Mouse (Mus musculus): ENCODE data around the gene Hp1bp3. TPM values are rescaled to one million over a fixed set of nuclear protein-coding genes. Genes with fewer than 3 reads are reported as not detected.

The Hp1bp3 gene
- polyA plus RNA-seq, 1 experiment: 54.7 TPM

- TF ChIP-seq POLR2AphosphoS2 (IDR thresholded peaks at IDR 0.05; ENCODE audit: insufficient read length, low read depth): peak; percentile 29
- TF ChIP-seq USF1 (IDR thresholded peaks at IDR 0.05; ENCODE audit: low read depth): no peak
- H3K79me2 ChIP-seq (ENCODE audit: control insufficient read depth, insufficient read depth): peaks cover 58% of the 10 kb centered on the region
- no peak overlapping the region for H3K4me2 ChIP-seq (ENCODE audit: low read depth)
- H3K27me3 ChIP-seq (ENCODE audit: control insufficient read depth, insufficient read depth, insufficient read length): no peaks in the 10 kb centered on the region
- no peak overlapping the region for H3ac ChIP-seq (ENCODE audit: control insufficient read depth, insufficient read length)
- no peak overlapping the region for H3K4me3 ChIP-seq
- H3K36me3 ChIP-seq (ENCODE audit: control insufficient read depth, insufficient read depth): peaks cover 15% of the 10 kb centered on the region
Measured at GRCm38 (mm10) chr4:138219331-138219730, 3.2 kb downstream of the Hp1bp3 start.

GRCm38 (mm10) chr4:138220761-138221160 lies 4.7 kb downstream of the Hp1bp3 start:
- no peak overlapping the region for H3K4me3 ChIP-seq
- peaks cover 58% of the 10 kb centered on the region for H3K79me2 ChIP-seq (ENCODE audit: control insufficient read depth, insufficient read depth)
- TF ChIP-seq MYOG (IDR thresholded peaks at IDR 0.05; ENCODE audit: control insufficient read depth in 1 of 3, insufficient read depth in 1 of 3, insufficient read length in 2 of 3, low read depth in 2 of 3): no peak
- TF ChIP-seq TCF3 (IDR thresholded peaks at IDR 0.05; ENCODE audit: insufficient read length, low read depth): no peak
- no peak for TF ChIP-seq POLR2AphosphoS2 (IDR thresholded peaks at IDR 0.05; ENCODE audit: insufficient read length, low read depth)
- no peak for TF ChIP-seq CEBPB (IDR thresholded peaks at IDR 0.05; ENCODE audit: insufficient read depth, poor library complexity, severe bottlenecking)
- TF ChIP-seq MAX (IDR thresholded peaks at IDR 0.05; ENCODE audit: low read depth): no peak
- no peak for TF ChIP-seq USF1 (IDR thresholded peaks at IDR 0.05; ENCODE audit: low read depth)
- no peak for TF ChIP-seq E2F4 (IDR thresholded peaks at IDR 0.05; ENCODE audit: insufficient read depth)
- no peak for TF ChIP-seq TCF12 (IDR thresholded peaks at IDR 0.05; ENCODE audit: insufficient read depth, poor library complexity, severe bottlenecking)
- TF ChIP-seq REST (IDR thresholded peaks at IDR 0.05; ENCODE audit: insufficient read depth, insufficient read length): no peak
- no peak for TF ChIP-seq SRF (IDR thresholded peaks at IDR 0.05; ENCODE audit: control insufficient read depth, insufficient read length, low read depth)
- TF ChIP-seq POLR2A (IDR thresholded peaks at IDR 0.05; ENCODE audit: insufficient read length, low read depth): no peak
- H3ac ChIP-seq (ENCODE audit: control insufficient read depth, insufficient read length): no peak overlapping the region
- H3K4me2 ChIP-seq (ENCODE audit: low read depth): no peak overlapping the region
- H3K36me3 ChIP-seq (ENCODE audit: control insufficient read depth, insufficient read depth): peaks cover 21% of the 10 kb centered on the region
- no peaks in the 10 kb centered on the region for H3K27me3 ChIP-seq (ENCODE audit: control insufficient read depth, insufficient read depth, insufficient read length)

GRCm38 (mm10) chr4:138221406-138221805 lies 5.3 kb downstream of the Hp1bp3 start:
- H3K79me2 ChIP-seq (ENCODE audit: control insufficient read depth, insufficient read depth): peaks cover 58% of the 10 kb centered on the region
- no peak overlapping the region for H3K4me2 ChIP-seq (ENCODE audit: low read depth)
- H3ac ChIP-seq (ENCODE audit: control insufficient read depth, insufficient read length): no peak overlapping the region
- H3K4me3 ChIP-seq: no peak overlapping the region
- TF ChIP-seq POLR2A (IDR thresholded peaks at IDR 0.05; ENCODE audit: insufficient read length, low read depth): no peak
- TF ChIP-seq MAX (IDR thresholded peaks at IDR 0.05; ENCODE audit: low read depth): no peak
- no peak for TF ChIP-seq MYOD1 (IDR thresholded peaks at IDR 0.05; ENCODE audit: control insufficient read depth in 1 of 3, insufficient read length in 2 of 3, low read depth in 2 of 3)
- TF ChIP-seq SRF (IDR thresholded peaks at IDR 0.05; ENCODE audit: control insufficient read depth, insufficient read length, low read depth): no peak
- no peak for TF ChIP-seq USF1 (IDR thresholded peaks at IDR 0.05; ENCODE audit: low read depth)
- no peak for TF ChIP-seq TCF12 (IDR thresholded peaks at IDR 0.05; ENCODE audit: insufficient read depth, poor library complexity, severe bottlenecking)
- no peak for TF ChIP-seq REST (IDR thresholded peaks at IDR 0.05; ENCODE audit: insufficient read depth, insufficient read length)
- H3K27me3 ChIP-seq (ENCODE audit: control insufficient read depth, insufficient read depth, insufficient read length): no peaks in the 10 kb centered on the region
- peaks cover 27% of the 10 kb centered on the region for H3K36me3 ChIP-seq (ENCODE audit: control insufficient read depth, insufficient read depth)

- Histone ChIP-seq H3K4me2 (ENCODE audit: low read depth) (no peak overlapping the region), H3K27me3 (ENCODE audit: control insufficient read depth, insufficient read depth, insufficient read length) (no peaks in the 10 kb centered on the region), H3K4me3 (no peak overlapping the region), H3ac (ENCODE audit: control insufficient read depth, insufficient read length) (no peak overlapping the region), H3K36me3 (ENCODE audit: control insufficient read depth, insufficient read depth) (peaks cover 34% of the 10 kb centered on the region), H3K79me2 (ENCODE audit: control insufficient read depth, insufficient read depth) (peaks cover 58% of the 10 kb centered on the region)
- no peak for TF ChIP-seq MAX (IDR thresholded peaks at IDR 0.05; ENCODE audit: low read depth)
- no peak for TF ChIP-seq TCF3 (IDR thresholded peaks at IDR 0.05; ENCODE audit: insufficient read length, low read depth)
- no peak for TF ChIP-seq CEBPB (IDR thresholded peaks at IDR 0.05; ENCODE audit: insufficient read depth, poor library complexity, severe bottlenecking)
- no peak for TF ChIP-seq REST (IDR thresholded peaks at IDR 0.05; ENCODE audit: insufficient read depth, insufficient read length)
- TF ChIP-seq E2F4 (IDR thresholded peaks at IDR 0.05; ENCODE audit: insufficient read depth): no peak
- TF ChIP-seq USF1 (IDR thresholded peaks at IDR 0.05; ENCODE audit: low read depth): no peak
- no peak for TF ChIP-seq TCF12 (IDR thresholded peaks at IDR 0.05; ENCODE audit: insufficient read depth, poor library complexity, severe bottlenecking)
- no peak for TF ChIP-seq MYOG (IDR thresholded peaks at IDR 0.05; ENCODE audit: control insufficient read depth in 1 of 3, insufficient read depth in 1 of 3, insufficient read length in 2 of 3, low read depth in 2 of 3)
- TF ChIP-seq MYOD1 (IDR thresholded peaks at IDR 0.05; ENCODE audit: control insufficient read depth in 1 of 3, insufficient read length in 2 of 3, low read depth in 2 of 3): no peak
- no peak for TF ChIP-seq SRF (IDR thresholded peaks at IDR 0.05; ENCODE audit: control insufficient read depth, insufficient read length, low read depth)
- TF ChIP-seq POLR2AphosphoS2 (IDR thresholded peaks at IDR 0.05; ENCODE audit: insufficient read length, low read depth): no peak
- no peak for TF ChIP-seq POLR2A (IDR thresholded peaks at IDR 0.05; ENCODE audit: insufficient read length, low read depth)
Measured at GRCm38 (mm10) chr4:138222396-138222795, 6.3 kb downstream of the Hp1bp3 start.

- no peaks in the 10 kb centered on the region for H3K27me3 ChIP-seq (ENCODE audit: control insufficient read depth, insufficient read depth, insufficient read length)
- peaks cover 45% of the 10 kb centered on the region for H3K79me2 ChIP-seq (ENCODE audit: control insufficient read depth, insufficient read depth)
- no peak overlapping the region for H3ac ChIP-seq (ENCODE audit: control insufficient read depth, insufficient read length)
- H3K4me3 ChIP-seq: no peak overlapping the region
- peaks cover 43% of the 10 kb centered on the region for H3K36me3 ChIP-seq (ENCODE audit: control insufficient read depth, insufficient read depth)
- TF ChIP-seq MYOD1 (IDR thresholded peaks at IDR 0.05; ENCODE audit: control insufficient read depth in 1 of 3, insufficient read length in 2 of 3, low read depth in 2 of 3): no peak
- no peak for TF ChIP-seq TCF3 (IDR thresholded peaks at IDR 0.05; ENCODE audit: insufficient read length, low read depth)
- no peak for TF ChIP-seq POLR2AphosphoS2 (IDR thresholded peaks at IDR 0.05; ENCODE audit: insufficient read length, low read depth)
- no peak for TF ChIP-seq MYOG (IDR thresholded peaks at IDR 0.05; ENCODE audit: control insufficient read depth in 1 of 3, insufficient read depth in 1 of 3, insufficient read length in 2 of 3, low read depth in 2 of 3)
- TF ChIP-seq TCF12 (IDR thresholded peaks at IDR 0.05; ENCODE audit: insufficient read depth, poor library complexity, severe bottlenecking): no peak
- TF ChIP-seq USF1 (IDR thresholded peaks at IDR 0.05; ENCODE audit: low read depth): no peak
- no peak for TF ChIP-seq E2F4 (IDR thresholded peaks at IDR 0.05; ENCODE audit: insufficient read depth)
- no peak for TF ChIP-seq SRF (IDR thresholded peaks at IDR 0.05; ENCODE audit: control insufficient read depth, insufficient read length, low read depth)
- no peak for TF ChIP-seq REST (IDR thresholded peaks at IDR 0.05; ENCODE audit: insufficient read depth, insufficient read length)
- no peak for TF ChIP-seq MAX (IDR thresholded peaks at IDR 0.05; ENCODE audit: low read depth)
- no peak for TF ChIP-seq POLR2A (IDR thresholded peaks at IDR 0.05; ENCODE audit: insufficient read length, low read depth)
- H3K4me2 ChIP-seq (ENCODE audit: low read depth): no peak overlapping the region
Measured at GRCm38 (mm10) chr4:138223623-138224022, 7.5 kb downstream of the Hp1bp3 start.
